Mouse (Mus musculus) monocyte, adult 5-6 weeks (primary cell): ENCODE results near the gene Ctsa. TPM values are rescaled to one million over a fixed set of nuclear protein-coding genes. Genes with fewer than 3 reads are reported as not detected.

ENCODE experiments used
- total RNA-seq: library from RNA; stranded (forward); fragments of 200-1000, 200-491, 200-594 nt; gene quantifications from 3 replicates; pipeline ENCODE4 v1.2.3, GENCODE M21; 2017

Gene Ctsa
- total RNA-seq, 1 experiment from 2014 or later, result 330 TPM

Other genes starting within 250 kb of the Ctsa start
- 0.87 TPM in 1 of 3 replicates, not detected in the others for gene Wfdc6a, start 247.4 kb upstream of the Ctsa start, total RNA-seq
- gene Eppin, start 239.3 kb upstream of the Ctsa start, total RNA-seq, result not detected in 3 replicates
- gene Wfdc6b, start 219.4 kb upstream of the Ctsa start, total RNA-seq, result not detected in 3 replicates
- gene Wfdc8, start 219.2 kb upstream of the Ctsa start, total RNA-seq, result not detected in 3 replicates
- not detected in 3 replicates for gene Wfdc16, start 194.1 kb upstream of the Ctsa start, total RNA-seq
- gene Wfdc10, start 176.8 kb upstream of the Ctsa start, total RNA-seq, result not detected in 3 replicates
- gene Wfdc9, start 176.3 kb upstream of the Ctsa start, total RNA-seq, result not detected in 3 replicates
- gene Wfdc11, start 158.8 kb upstream of the Ctsa start, total RNA-seq, result not detected in 3 replicates
- gene Wfdc13, start 147.8 kb upstream of the Ctsa start, total RNA-seq, result not detected in 3 replicates
- not detected in 3 replicates for gene Spint4, start 134.4 kb upstream of the Ctsa start, total RNA-seq
- not detected in 3 replicates for gene Spint5, start 117.6 kb upstream of the Ctsa start, total RNA-seq
- gene Wfdc3, start 86.9 kb upstream of the Ctsa start, total RNA-seq, result not detected in 3 replicates
- gene Dnttip1, start 86.9 kb upstream of the Ctsa start, total RNA-seq, result 18.2 to 23.6 TPM (median 20.1 TPM) in 3 replicates
- gene Ube2c, start 63.0 kb upstream of the Ctsa start, total RNA-seq, result 2.7 to 5.1 TPM (median 3.5 TPM) in 3 replicates
- gene Tnnc2, start 52.9 kb upstream of the Ctsa start, total RNA-seq, result not detected in 3 replicates
- 2.9 to 6.0 TPM (median 5.5 TPM) in 3 replicates for gene Snx21, start 47.0 kb upstream of the Ctsa start, total RNA-seq
- gene Acot8, start 28.0 kb upstream of the Ctsa start, total RNA-seq, result 31.0 to 45.3 TPM (median 42.4 TPM) in 3 replicates
- gene Zswim3, start 27.8 kb upstream of the Ctsa start, total RNA-seq, result 1.2 to 5.3 TPM (median 1.9 TPM) in 3 replicates
- 0.67 to 1.8 TPM (median 1.7 TPM) in 3 replicates for gene Zswim1, start 10.2 kb upstream of the Ctsa start, total RNA-seq
- not detected in 3 replicates for gene Spata25, start 4.3 kb upstream of the Ctsa start, total RNA-seq
- gene Neurl2, start 583 bp downstream of the Ctsa start, total RNA-seq, result 0.97 to 3.0 TPM (median 2.3 TPM) in 3 replicates
- gene Pltp, start 24.8 kb downstream of the Ctsa start, total RNA-seq, result 37.3 to 58.3 TPM (median 46.8 TPM) in 3 replicates
- 60.0 to 62.1 TPM (median 60.1 TPM) in 3 replicates for gene Pcif1, start 46.4 kb downstream of the Ctsa start, total RNA-seq
- gene Zfp335, start 78.9 kb downstream of the Ctsa start, total RNA-seq, result 9.1 to 21.0 TPM (median 12.5 TPM) in 3 replicates
- 1.7 to 19.4 TPM (median 15.0 TPM) in 3 replicates for gene Mmp9, start 107.9 kb downstream of the Ctsa start, total RNA-seq
- gene Slc12a5, start 127.9 kb downstream of the Ctsa start, total RNA-seq, result 0.11 to 1.7 TPM (median 0.29 TPM) in 3 replicates
- 25.0 to 47.8 TPM (median 37.3 TPM) in 3 replicates for gene Ncoa5, start 202.0 kb downstream of the Ctsa start, total RNA-seq
- 17.7 to 21.3 TPM (median 20.5 TPM) in 3 replicates for gene Cd40, start 222.8 kb downstream of the Ctsa start, total RNA-seq